Mouse (Mus musculus) cerebellum, postnatal 4 days (tissue): ENCODE data around the gene Prpf3.
"Not testable (repeated sequence)": the region's sequence is repeated elsewhere in the genome, so short reads cannot be mapped to it uniquely, and the experiment has no call there.

Source experiments
- DNase-seq, 2 experiments: peaks; one replicate each; pipeline ENCODE4 v3.0.0; 2022; ENCODE audit warnings: low spot score in 2 of 2, mixed read lengths in 1 of 2

Prpf3 gene

GRCm38 (mm10) chr3:95855502-95856089 lies at the start of gene Prpf3:
Gene Prpf3 (minus strand): TSS chr3:95855885.
- DNase-seq = peak; percentile 86 to 92

DNA sequence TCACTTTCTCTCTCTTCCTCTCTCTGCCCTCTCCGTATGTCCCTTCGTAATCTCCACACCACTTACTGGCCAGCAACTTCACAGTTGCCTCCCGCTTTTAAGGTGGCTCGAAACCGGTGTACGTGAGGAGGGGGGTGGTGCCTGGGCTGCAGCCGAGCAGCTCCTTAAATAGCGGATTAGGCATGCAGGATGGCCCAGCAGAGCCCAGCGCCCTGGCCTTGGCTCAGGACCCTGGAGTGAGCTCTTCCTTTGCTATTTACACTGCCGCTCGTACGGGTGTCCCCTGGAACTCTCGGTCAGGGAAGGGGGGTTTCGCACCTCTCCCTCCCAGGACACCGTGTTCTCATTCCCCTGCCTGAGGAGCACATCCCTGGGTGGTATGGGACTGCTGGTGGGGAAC lies 48.9 kb upstream of the Prpf3 start, which contains the start of gene Car14:
Car14 (minus strand) TSS at position 124 of the 400 bp plus-strand sequence.
- no peak for DNase-seq

DNA sequence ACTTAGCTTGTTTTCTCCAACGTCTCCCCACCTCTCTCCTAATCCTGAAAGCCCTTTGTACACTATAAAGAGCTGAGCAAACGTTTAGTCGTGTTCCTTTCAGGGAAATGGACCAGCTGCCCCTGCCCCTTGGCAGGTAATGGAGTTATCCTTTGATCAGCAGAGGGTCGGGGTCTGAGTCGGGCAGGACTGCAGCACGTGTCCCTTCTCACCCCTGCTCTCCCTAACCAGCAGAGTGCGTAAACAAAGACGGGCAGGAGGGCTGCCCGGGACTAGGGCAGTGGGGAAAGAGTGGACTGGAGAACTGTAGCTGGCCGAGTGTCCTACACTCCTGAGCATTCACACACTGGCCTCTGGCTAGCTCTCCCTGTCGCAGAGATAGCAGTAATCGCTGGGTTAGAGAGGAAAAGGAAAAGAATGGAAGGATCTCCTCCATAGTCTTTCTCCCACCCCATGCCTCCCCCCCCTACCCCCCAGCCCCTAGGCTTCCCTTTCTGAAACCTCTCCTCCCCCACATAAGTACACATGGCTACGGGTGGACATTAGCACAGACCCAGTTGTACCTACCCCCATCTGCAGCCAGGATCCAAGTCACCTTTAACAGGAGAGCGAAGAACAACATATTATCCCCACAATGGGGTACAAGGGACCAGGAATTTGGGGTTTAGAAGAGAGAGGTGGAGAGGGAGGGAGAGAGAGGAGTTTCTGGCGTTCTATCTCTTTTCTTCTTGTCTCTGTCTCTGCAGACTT lies 48.2 kb upstream of the Prpf3 start:
- DNase-seq = no peak

GRCm38 (mm10) chr3:95902643-95903042 lies 47.0 kb upstream of the Prpf3 start:
- DNase-seq = no peak

DNA sequence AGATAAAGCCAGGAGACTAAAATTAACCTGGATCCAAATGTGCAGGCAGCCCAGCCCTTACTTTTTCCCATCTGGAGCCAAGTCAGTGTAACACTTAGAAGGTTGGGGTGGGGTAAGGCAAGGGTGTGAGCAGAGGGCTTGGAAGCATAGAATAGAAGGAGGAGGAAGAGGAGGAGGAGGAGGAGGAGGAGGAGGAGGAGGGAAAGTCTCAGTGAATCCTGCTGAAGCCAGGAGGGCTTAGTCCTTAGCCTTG lies 46.6 kb upstream of the Prpf3 start:
- no peak for DNase-seq

DNA sequence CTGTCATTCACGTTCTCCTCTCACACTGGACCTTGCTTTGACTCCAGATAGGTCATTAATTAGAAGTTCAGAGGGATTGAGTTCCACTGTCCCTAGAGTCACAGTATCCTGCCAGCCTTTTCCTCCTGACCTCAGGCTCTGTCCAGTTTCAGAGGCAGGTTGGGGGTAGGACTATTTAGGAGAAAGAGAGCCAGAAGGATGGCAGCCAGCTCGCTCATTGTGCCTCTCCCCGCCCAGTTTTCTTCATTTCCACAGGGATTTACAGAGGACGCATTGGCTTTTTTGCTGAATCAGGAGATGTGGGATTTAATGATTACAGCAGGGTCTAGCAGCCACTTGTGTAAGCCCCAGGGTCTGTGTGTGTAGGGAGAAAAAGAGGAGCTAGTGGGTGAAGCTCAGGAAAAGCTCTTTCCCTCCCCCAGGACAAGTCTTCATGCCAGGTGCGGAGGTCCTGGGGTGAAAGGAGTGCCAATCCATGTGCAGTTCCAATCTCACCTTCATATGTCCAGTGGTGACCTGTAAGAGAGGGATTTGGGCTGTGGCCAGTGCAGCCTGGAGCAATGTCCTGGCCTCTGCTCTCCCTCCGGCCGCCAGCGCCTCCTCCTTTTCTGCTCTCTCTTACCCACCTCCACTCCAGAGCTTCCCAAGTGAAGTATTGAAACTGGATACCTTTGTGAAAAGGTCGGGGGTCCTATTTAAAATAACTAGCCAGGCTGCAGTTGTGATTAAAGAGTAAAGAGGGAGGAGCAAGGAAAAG lies 46.1 kb upstream of the Prpf3 start:
- no peak for DNase-seq

DNA sequence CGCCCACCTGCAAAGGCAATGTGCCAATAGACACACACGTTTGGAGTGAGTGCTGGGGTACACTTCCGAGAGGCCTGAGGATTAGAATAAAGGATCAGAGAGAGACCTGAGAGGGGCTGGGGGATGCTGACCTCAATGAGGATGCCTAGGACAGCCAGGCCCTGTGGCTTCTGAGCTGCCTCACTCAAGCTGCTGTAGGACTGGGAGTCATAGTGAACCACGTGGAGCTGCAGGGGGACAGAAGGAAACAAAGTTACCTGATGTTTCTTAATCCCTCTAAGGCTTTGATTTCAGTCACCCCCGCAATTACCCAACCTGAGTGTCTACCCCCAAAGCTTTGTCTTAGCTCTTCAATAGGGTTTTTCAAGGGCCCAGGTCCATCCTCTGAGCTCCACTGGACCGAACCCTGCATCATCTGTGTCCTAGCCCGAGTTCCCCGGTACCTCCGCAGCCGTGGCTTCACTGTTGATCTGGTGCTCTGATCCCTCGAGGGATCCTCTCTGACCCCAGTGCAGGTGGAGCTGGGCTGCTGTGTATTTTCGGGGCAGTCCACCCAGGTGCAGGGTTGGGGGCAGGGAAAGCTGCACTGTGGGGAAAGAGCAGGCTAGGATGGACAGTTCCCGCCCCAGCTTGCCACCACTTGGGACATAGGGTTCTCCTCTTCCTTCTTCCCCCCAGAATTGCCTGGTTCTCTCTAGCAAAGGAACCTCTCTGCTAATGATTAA lies 44.3 kb upstream of the Prpf3 start:
- DNase-seq = no peak

DNA sequence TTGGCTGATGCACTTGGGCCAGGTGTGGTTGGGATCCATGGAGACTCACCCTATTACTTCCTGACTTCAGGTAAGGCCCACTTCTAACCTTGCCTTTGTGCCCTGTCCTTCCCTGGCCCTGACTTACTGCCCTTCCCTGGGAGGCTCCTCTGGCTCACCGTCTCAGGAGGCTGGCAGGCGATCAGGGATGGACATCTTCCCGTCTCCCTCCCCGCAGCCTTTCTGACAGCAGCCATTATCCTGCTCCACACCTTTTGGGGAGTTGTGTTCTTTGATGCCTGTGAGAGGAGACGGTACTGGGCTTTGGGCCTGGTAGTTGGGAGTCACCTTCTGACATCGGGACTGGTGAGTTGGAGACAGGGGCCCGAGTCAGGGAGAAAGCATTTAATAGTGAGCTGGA lies 39.8 kb upstream of the Prpf3 start:
- not testable (repeated sequence) for DNase-seq

DNA sequence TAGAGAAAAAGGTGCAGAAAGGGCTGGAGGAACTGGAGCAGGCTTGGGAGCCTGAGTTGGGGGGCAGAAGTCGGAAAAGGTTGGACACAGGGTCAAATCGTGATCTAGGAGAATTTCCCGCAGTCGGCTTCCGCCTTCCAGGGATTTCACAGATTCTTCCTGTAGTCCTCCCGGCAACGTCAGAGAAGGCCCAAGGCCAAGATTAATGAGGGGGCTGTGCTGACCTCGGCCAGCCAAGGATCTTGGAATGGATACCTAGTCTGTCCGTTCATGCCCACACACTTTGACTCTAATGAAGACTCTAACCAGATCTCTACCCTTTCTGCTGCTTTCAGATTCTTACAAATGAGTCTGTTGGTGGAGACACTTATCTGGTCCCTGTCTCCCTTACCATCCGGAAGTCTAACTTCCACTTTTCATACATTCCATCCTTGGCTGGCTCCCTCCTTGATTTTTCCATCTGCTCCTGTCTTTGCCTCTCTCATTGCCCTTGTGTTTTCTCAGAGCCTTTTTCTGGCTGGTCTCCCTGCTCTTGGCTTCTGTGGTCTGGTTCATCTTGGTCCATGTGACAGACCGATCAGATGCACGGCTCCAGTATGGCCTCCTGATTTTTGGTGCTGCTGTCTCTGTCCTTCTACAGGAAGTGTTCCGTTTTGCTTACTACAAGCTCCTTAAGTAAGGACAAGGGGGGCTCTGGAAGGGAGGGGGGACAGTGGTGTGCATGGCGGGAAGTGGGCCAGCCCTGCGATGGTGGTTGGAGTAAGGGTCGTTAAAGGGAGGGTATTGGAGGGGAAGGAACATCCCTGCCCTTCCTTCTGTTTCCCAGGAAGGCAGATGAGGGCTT lies 38.9 kb upstream of the Prpf3 start:
- DNase-seq = peak in 1 of 2 experiments; percentile 25

DNA sequence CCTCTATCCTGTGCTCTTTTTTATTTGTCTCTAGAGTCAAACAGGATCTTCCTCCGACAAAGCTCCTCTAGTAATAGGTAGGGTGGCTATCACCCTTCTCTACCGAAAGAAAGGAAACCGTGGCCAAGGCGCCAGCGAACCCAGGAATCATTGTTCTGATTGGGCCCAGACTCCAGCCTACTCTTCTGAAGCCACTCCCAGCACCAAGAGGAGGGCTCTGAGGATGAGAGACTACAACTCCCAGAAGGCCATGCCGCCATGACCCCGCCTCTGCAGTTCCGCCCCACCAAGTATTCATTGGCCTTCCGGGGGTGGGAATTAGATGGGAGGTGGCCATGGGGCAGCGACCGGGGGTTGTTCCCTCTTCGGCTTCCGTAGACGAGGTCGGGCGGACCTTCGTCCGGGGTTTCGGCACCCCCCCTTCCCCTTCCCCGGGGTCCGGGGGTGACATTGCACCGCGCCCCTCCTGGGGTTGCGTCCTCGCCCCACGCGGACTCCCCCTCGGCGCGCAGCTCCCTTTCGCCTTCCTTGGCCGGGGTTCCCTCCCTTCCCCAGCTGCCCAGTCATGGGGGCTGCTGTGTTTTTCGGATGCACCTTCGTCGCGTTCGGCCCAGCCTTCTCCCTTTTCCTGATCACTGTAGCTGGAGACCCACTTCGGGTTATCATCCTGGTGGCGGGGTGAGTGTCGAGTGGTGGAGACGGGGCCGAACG lies 38.1 kb upstream of the Prpf3 start, which contains the start of gene Aph1a:
Aph1a (plus strand) TSS at position 364 of the 711 bp plus-strand sequence.
- peak; percentile 80 to 90 for DNase-seq

GRCm38 (mm10) chr3:95893126-95893525 lies 37.4 kb upstream of the Prpf3 start:
- no peak for DNase-seq

GRCm38 (mm10) chr3:95892066-95893052 lies 36.7 kb upstream of the Prpf3 start:
- DNase-seq = no peak

GRCm38 (mm10) chr3:95891211-95892065 lies 35.8 kb upstream of the Prpf3 start, which contains the start of gene BC028528:
Gene BC028528 (minus strand): TSS chr3:95892005.
- no peak for DNase-seq

DNA sequence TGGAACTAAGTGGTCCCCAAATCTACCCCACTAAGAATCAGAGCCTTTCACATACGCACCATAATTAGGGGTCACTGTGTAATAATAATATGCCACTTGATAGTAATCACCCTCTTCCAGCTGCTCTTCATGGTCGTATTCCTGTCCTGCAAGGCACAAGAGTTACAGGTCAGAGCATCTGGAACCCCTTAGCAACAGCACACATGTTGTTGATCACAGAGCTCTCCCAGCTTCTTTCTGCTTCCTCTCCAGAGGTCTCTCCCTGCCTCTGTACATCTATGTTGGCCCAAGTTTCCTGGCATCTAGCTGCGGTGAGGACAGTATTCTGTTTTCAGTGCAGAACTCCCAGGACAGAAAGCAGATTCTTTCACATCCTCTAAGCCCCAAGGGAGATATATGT lies 34.0 kb upstream of the Prpf3 start:
- no peak for DNase-seq

DNA sequence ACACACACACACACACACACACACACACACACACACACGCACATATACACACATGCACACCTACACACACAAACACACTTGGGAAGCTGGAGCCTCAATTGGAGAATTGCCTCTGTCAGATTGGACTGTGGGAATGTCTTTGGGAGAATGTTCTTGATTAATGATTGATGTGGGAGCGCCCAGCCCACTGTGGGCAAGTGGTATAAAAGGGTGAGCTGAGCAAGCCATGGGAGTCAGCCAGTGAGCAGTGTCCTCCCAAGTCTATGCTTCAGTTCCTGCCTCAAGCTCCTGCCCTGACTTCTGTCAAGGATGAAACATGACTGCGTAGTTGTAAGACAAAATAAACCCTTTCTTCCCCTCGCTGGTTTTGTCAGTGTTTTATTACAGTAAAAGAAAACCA lies 31.9 kb upstream of the Prpf3 start:
- DNase-seq = no peak

DNA sequence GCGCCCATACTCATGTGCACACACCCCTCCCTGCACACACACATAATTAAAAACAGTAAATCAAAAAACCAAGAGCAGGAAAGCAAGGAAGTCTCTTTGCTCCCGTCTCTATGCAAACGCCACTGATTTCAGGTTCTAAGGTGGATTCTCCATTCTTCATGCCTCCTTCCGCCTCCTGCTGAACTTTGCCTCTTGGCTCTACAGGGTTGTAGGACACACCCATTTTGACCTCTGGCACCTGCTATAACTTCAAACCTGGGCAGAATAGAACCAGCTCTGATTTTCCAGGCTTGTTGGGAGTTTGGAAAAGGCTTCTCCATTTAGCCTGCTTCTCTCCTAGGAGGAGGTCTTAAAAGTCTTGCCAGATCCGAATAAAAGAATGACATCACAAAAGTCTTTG lies 28.7 kb upstream of the Prpf3 start:
- DNase-seq = no peak

GRCm38 (mm10) chr3:95882816-95883425 lies 27.2 kb upstream of the Prpf3 start:
- DNase-seq = peak in 1 of 2 experiments; percentile 59
